Mouse (Mus musculus): ENCODE measurements at regions not wholly inside any gene's neighbourhood (a gene's known extent, or its start where the extent isn't known, plus 50 kb on each side); places are given as distances from the start of the nearest gene placed in this dataset.
"Not testable (repeated sequence)": the region's sequence is repeated elsewhere in the genome, so short reads cannot be mapped to it uniquely, and the experiment has no call there.

- Histone ChIP-seq H3K27ac (no peak overlapping the region), H3K79me2 (ENCODE audit: inconsistent target) (no peaks in the 10 kb centered on the region), H3K4me3 (ENCODE audit: inconsistent target) (no peak overlapping the region), H3K36me3 (ENCODE audit: inconsistent target) (no peaks in the 10 kb centered on the region)
- 26% methylated on average over 2 of the region's 2 CpGs for WGBS (ENCODE audit: missing documents)
Measured at GRCm38 (mm10) chr3:81788915-81789314, 143.5 kb upstream of the Ctso start.

GRCm38 (mm10) chr3:81789664-81790063, 142.7 kb upstream of the Ctso start:
- no peak overlapping the region for H3K4me3 ChIP-seq (ENCODE audit: inconsistent target)
- no peak overlapping the region for H3K27ac ChIP-seq
- H3K79me2 ChIP-seq (ENCODE audit: inconsistent target), result no peaks in the 10 kb centered on the region
- no peaks in the 10 kb centered on the region for H3K36me3 ChIP-seq (ENCODE audit: inconsistent target)
- 87% methylated on average over 6 of the region's 6 CpGs for WGBS (ENCODE audit: missing documents)

GRCm38 (mm10) chr3:81802096-81802495, 130.3 kb upstream of the Ctso start:
- WGBS (ENCODE audit: missing documents), result 88% methylated on average over 2 of the region's 2 CpGs
- H3K4me3 ChIP-seq (ENCODE audit: inconsistent target), result no peak overlapping the region
- H3K27ac ChIP-seq, result no peak overlapping the region
- no peaks in the 10 kb centered on the region for H3K79me2 ChIP-seq (ENCODE audit: inconsistent target)
- H3K36me3 ChIP-seq (ENCODE audit: inconsistent target), result no peaks in the 10 kb centered on the region

GRCm38 (mm10) chr3:81805745-81806144, 126.7 kb upstream of the Ctso start:
- Histone ChIP-seq H3K27ac (no peak overlapping the region), H3K4me3 (ENCODE audit: inconsistent target) (no peak overlapping the region), H3K36me3 (ENCODE audit: inconsistent target) (no peaks in the 10 kb centered on the region), H3K79me2 (ENCODE audit: inconsistent target) (no peaks in the 10 kb centered on the region)
- 78% methylated on average over 4 of the region's 4 CpGs for WGBS (ENCODE audit: missing documents)

- H3K27ac ChIP-seq, result no peak overlapping the region
- no peaks in the 10 kb centered on the region for H3K79me2 ChIP-seq (ENCODE audit: inconsistent target)
- 83% methylated on average over 2 of the region's 2 CpGs for WGBS (ENCODE audit: missing documents)
- H3K4me3 ChIP-seq (ENCODE audit: inconsistent target), result no peak overlapping the region
- no peaks in the 10 kb centered on the region for H3K36me3 ChIP-seq (ENCODE audit: inconsistent target)
Measured at GRCm38 (mm10) chr3:81809604-81810003, 122.8 kb upstream of the Ctso start.

GRCm38 (mm10) chr3:81820304-81820703, 112.1 kb upstream of the Ctso start:
- Histone ChIP-seq H3K79me2 (ENCODE audit: inconsistent target) (no peaks in the 10 kb centered on the region), H3K36me3 (ENCODE audit: inconsistent target) (no peaks in the 10 kb centered on the region), H3K27ac (no peak overlapping the region), H3K4me3 (ENCODE audit: inconsistent target) (no peak overlapping the region)
- 82% methylated on average over 2 of the region's 2 CpGs for WGBS (ENCODE audit: missing documents)

- no CpG with 5 or more reads among the region's 2 CpGs for WGBS (ENCODE audit: missing documents)
- Histone ChIP-seq H3K79me2 (ENCODE audit: inconsistent target) (no peaks in the 10 kb centered on the region), H3K27ac (no peak overlapping the region), H3K4me3 (ENCODE audit: inconsistent target) (no peak overlapping the region), H3K36me3 (ENCODE audit: inconsistent target) (no peaks in the 10 kb centered on the region)
Measured at GRCm38 (mm10) chr3:81829525-81829924, 102.9 kb upstream of the Ctso start.

GRCm38 (mm10) chr3:81829966-81830599, 102.3 kb upstream of the Ctso start:
- no peaks in the 10 kb centered on the region for H3K36me3 ChIP-seq (ENCODE audit: inconsistent target)
- no peaks in the 10 kb centered on the region for H3K79me2 ChIP-seq (ENCODE audit: inconsistent target)

GRCm38 (mm10) chr3:81835380-81836157, 96.8 kb upstream of the Ctso start:
- H3K79me2 ChIP-seq (ENCODE audit: inconsistent target), result no peaks in the 10 kb centered on the region
- no peak overlapping the region for H3K27ac ChIP-seq
- H3K4me3 ChIP-seq (ENCODE audit: inconsistent target), result no peak overlapping the region
- H3K36me3 ChIP-seq (ENCODE audit: inconsistent target), result no peaks in the 10 kb centered on the region
- WGBS (ENCODE audit: missing documents), result 48% methylated on average over 8 of the region's 11 CpGs

More at GRCm38 (mm10) chr3:81829966-81830599, 102.3 kb upstream of the Ctso start:
- Histone ChIP-seq H3K27ac (no peak overlapping the region), H3K4me3 (ENCODE audit: inconsistent target) (no peak overlapping the region)

- Histone ChIP-seq H3K4me3 (ENCODE audit: inconsistent target) (no peak overlapping the region), H3K27ac (no peak overlapping the region), H3K79me2 (ENCODE audit: inconsistent target) (no peaks in the 10 kb centered on the region), H3K36me3 (ENCODE audit: inconsistent target) (no peaks in the 10 kb centered on the region)
- WGBS (ENCODE audit: missing documents), result 93% methylated on average over 7 of the region's 7 CpGs
Measured at GRCm38 (mm10) chr3:81836478-81836877, 95.9 kb upstream of the Ctso start.

- not testable (repeated sequence) for H3K36me3 ChIP-seq (ENCODE audit: inconsistent target); H3K27ac ChIP-seq; H3K4me3 ChIP-seq (ENCODE audit: inconsistent target); H3K79me2 ChIP-seq (ENCODE audit: inconsistent target)
- 90% methylated on average over 6 of the region's 9 CpGs for WGBS (ENCODE audit: missing documents)
Measured at GRCm38 (mm10) chr3:81838121-81838520, 94.3 kb upstream of the Ctso start.

- H3K4me3 ChIP-seq (ENCODE audit: inconsistent target), result no peak overlapping the region
- WGBS (ENCODE audit: missing documents), result 88% methylated on average over 1 of the region's 1 CpGs
- H3K36me3 ChIP-seq (ENCODE audit: inconsistent target), result no peaks in the 10 kb centered on the region
Measured at GRCm38 (mm10) chr3:81864487-81864886, 67.9 kb upstream of the Ctso start.

More at GRCm38 (mm10) chr3:81864487-81864886, 67.9 kb upstream of the Ctso start:
- H3K27ac ChIP-seq, result no peak overlapping the region
- no peaks in the 10 kb centered on the region for H3K79me2 ChIP-seq (ENCODE audit: inconsistent target)

All from macrophage (primary cell).